Mouse (Mus musculus): Measurements from ENCODE around the gene Gucy2c.

- TF ChIP-seq POLR2A (IDR thresholded peaks at IDR 0.05; ENCODE audit: borderline replicate concordance, extremely low read depth, insufficient read depth, insufficient read length, poor library complexity, severe bottlenecking) (no peak), CTCF (IDR thresholded peaks at IDR 0.05; ENCODE audit: borderline replicate concordance, extremely low read depth, insufficient read depth, insufficient read length) (no peak)
Observed at GRCm38 (mm10) chr6:136723171-136723570, 58.4 kb downstream of the Gucy2c start.

All from brain, embryonic 14.5 days (tissue).